17 mouse cellular contexts compared by ENCODE assay signal in genomic region chr6:90848068-90848467, GRCm38 (mm10).
A peak's percentile ranks its signal among the peaks of the same experiment; 100 is the strongest.
DNase-seq lines count a peak whose midpoint lies in the region; ATAC-seq and TF ChIP-seq lines count a peak whose summit lies in the region.
"Had no signal": no experiment of that assay in that cellular context is flagged by ENCODE, and none has a peak within 500 bp of the region (broad histone marks: within the 10 kb centered on the region; RNA-seq: fewer than 3 reads in every experiment).

No protein-coding gene starts in this region.

- no peak overlapping the region for H3K9ac ChIP-seq in forebrain, embryonic 14.5 days (ENCODE audit: low read length)
- H3K9ac ChIP-seq in midbrain, embryonic 13.5 days (replicated peaks), result no peak overlapping the region
- no peak overlapping the region for H3K9ac ChIP-seq in midbrain, postnatal 0 days (replicated peaks; ENCODE audit: low read length, poor library complexity, severe bottlenecking)
- H3K9ac ChIP-seq: embryonic facial prominence, embryonic 15.5 days; intestine, embryonic 15.5 days had no signal

- no peaks in the 10 kb centered on the region for H3K9me3 ChIP-seq in forebrain, embryonic 14.5 days (replicated peaks; ENCODE audit: control insufficient read depth, low read length)
- no peaks in the 10 kb centered on the region for H3K9me3 ChIP-seq in forebrain, embryonic 10.5 days
- H3K9me3 ChIP-seq in midbrain, embryonic 13.5 days, result no peaks in the 10 kb centered on the region
- no peaks in the 10 kb centered on the region for H3K9me3 ChIP-seq in midbrain, embryonic 10.5 days (replicated peaks)
- no peaks in the 10 kb centered on the region for H3K9me3 ChIP-seq in midbrain, postnatal 0 days (ENCODE audit: low read length)
- H3K9me3 ChIP-seq: embryonic facial prominence, embryonic 15.5 days; heart, embryonic 10.5 days; intestine, embryonic 15.5 days had no signal

- TF ChIP-seq POLR2A in kidney, adult 2 months (IDR thresholded peaks at IDR 0.05; ENCODE audit: low read depth, low read length), result no peak

- H3K27me3 ChIP-seq in forebrain, embryonic 14.5 days (replicated peaks; ENCODE audit: control insufficient read depth, insufficient read depth, low read length), result no peaks in the 10 kb centered on the region
- no peaks in the 10 kb centered on the region for H3K27me3 ChIP-seq in forebrain, embryonic 10.5 days (ENCODE audit: poor library complexity, severe bottlenecking)
- no peaks in the 10 kb centered on the region for H3K27me3 ChIP-seq in kidney, adult 2 months (replicated peaks; ENCODE audit: control insufficient read depth, insufficient read depth, low read length)
- no peaks in the 10 kb centered on the region for H3K27me3 ChIP-seq in midbrain, embryonic 13.5 days
- no peaks in the 10 kb centered on the region for H3K27me3 ChIP-seq in midbrain, embryonic 10.5 days (ENCODE audit: low read depth, poor library complexity, severe bottlenecking)
- H3K27me3 ChIP-seq in midbrain, postnatal 0 days (ENCODE audit: insufficient read depth, low read length), result no peaks in the 10 kb centered on the region
- H3K27me3 ChIP-seq: embryonic facial prominence, embryonic 15.5 days; intestine, embryonic 15.5 days had no signal

- TF ChIP-seq CTCF in kidney, adult 2 months (conservative IDR thresholded peaks at IDR 0.05; ENCODE audit: insufficient read depth, insufficient read length, low read depth, low read length), result no peak
- TF ChIP-seq CTCF in midbrain, postnatal 0 days (IDR thresholded peaks at IDR 0.05), result no peak

- no peak overlapping the region for H3K4me3 ChIP-seq in forebrain, embryonic 14.5 days (ENCODE audit: low read depth, low read length)
- H3K4me3 ChIP-seq in forebrain, embryonic 10.5 days, result no peak overlapping the region
- no peak overlapping the region for H3K4me3 ChIP-seq in kidney, adult 2 months (ENCODE audit: insufficient read depth, low read depth, low read length)
- no peak overlapping the region for H3K4me3 ChIP-seq in midbrain, embryonic 13.5 days (replicated peaks)
- H3K4me3 ChIP-seq in midbrain, embryonic 10.5 days, result no peak overlapping the region
- H3K4me3 ChIP-seq in midbrain, postnatal 0 days (ENCODE audit: low read depth, low read length), result no peak overlapping the region
- H3K4me3 ChIP-seq: embryonic facial prominence, embryonic 15.5 days; heart, embryonic 10.5 days; intestine, embryonic 15.5 days had no signal

- H3K27ac ChIP-seq in forebrain, embryonic 14.5 days (ENCODE audit: low read depth, low read length), result no peak overlapping the region
- H3K27ac ChIP-seq in forebrain, embryonic 10.5 days, result no peak overlapping the region
- no peak overlapping the region for H3K27ac ChIP-seq in kidney, adult 2 months (ENCODE audit: insufficient read depth, low read depth, low read length)
- no peak overlapping the region for H3K27ac ChIP-seq in midbrain, embryonic 13.5 days
- H3K27ac ChIP-seq in midbrain, embryonic 10.5 days (replicated peaks), result no peak overlapping the region
- no peak overlapping the region for H3K27ac ChIP-seq in midbrain, postnatal 0 days (ENCODE audit: low read depth, low read length)
- H3K27ac ChIP-seq: embryonic facial prominence, embryonic 15.5 days; heart, embryonic 10.5 days; intestine, embryonic 15.5 days; macrophage had no signal

- 80% methylated on average over 1 of the region's 1 CpGs for WGBS in forebrain, embryonic 14.5 days
- WGBS in forebrain, embryonic 10.5 days, result 82% methylated on average over 1 of the region's 1 CpGs
- WGBS in kidney, adult 2 months, result 21% methylated on average over 1 of the region's 1 CpGs
- 69% methylated on average over 1 of the region's 1 CpGs for WGBS in midbrain, embryonic 13.5 days
- 87% methylated on average over 1 of the region's 1 CpGs for WGBS in midbrain, embryonic 10.5 days
- 50% methylated on average over 1 of the region's 1 CpGs for WGBS in midbrain, postnatal 0 days

- no peaks in the 10 kb centered on the region for H3K4me1 ChIP-seq in forebrain, embryonic 14.5 days (ENCODE audit: control insufficient read depth, insufficient read depth, low read length)
- H3K4me1 ChIP-seq in forebrain, embryonic 10.5 days, result no peaks in the 10 kb centered on the region
- H3K4me1 ChIP-seq in kidney, adult 2 months (ENCODE audit: control insufficient read depth, insufficient read depth, low read length), result no peaks in the 10 kb centered on the region
- peaks cover 10% of the 10 kb centered on the region; the same call in 1 of the 2 replicates for H3K4me1 ChIP-seq in midbrain, embryonic 13.5 days (replicated peaks)
- 0 out of 2 replicates have a peak, but pooled peaks cover 4% of the 10 kb centered on the region for H3K4me1 ChIP-seq in midbrain, embryonic 10.5 days
- peaks cover 5% of the 10 kb centered on the region; the same call in 1 of the 2 replicates for H3K4me1 ChIP-seq in midbrain, postnatal 0 days (ENCODE audit: insufficient read depth, low read length)
- H3K4me1 ChIP-seq: embryonic facial prominence, embryonic 15.5 days; intestine, embryonic 15.5 days had no signal

- ATAC-seq in forebrain, embryonic 14.5 days, result no peak
- ATAC-seq in midbrain, embryonic 13.5 days, result peak; percentile 66; the same call in 1 of the 2 replicates
- peak; percentile 56 for ATAC-seq in midbrain, postnatal 0 days (ENCODE audit: low FRiP score)
- ATAC-seq: activated CD4-positive, CD25-positive, alpha-beta regulatory T cell, adult 4 months; intestine, embryonic 15.5 days had no signal

- peak; percentile 42 for DNase-seq in forebrain, embryonic 14.5 days (ENCODE audit: low spot score)
- DNase-seq in forebrain, embryonic 10.5 days (ENCODE audit: extremely low spot score, low spot score), result no peak
- DNase-seq in kidney, adult 2 months, result peak; percentile 4
- DNase-seq in kidney, adult 18-20 months, result no peak
- DNase-seq in midbrain, embryonic 10.5 days (ENCODE audit: low spot score), result no peak
- DNase-seq in midbrain, postnatal 0 days (ENCODE audit: low spot score), result peak; percentile 48
- no peak for DNase-seq in heart, adult 9 months (ENCODE audit: low spot score in 2 of 2)
- DNase-seq: cerebellum, adult 8-10 months; gastrocnemius, postnatal 25 days; heart, postnatal 14 days; lung, adult 2 months had no signal

- H3K4me2 ChIP-seq in forebrain, embryonic 14.5 days (ENCODE audit: low read length), result no peak overlapping the region
- H3K4me2 ChIP-seq in midbrain, embryonic 13.5 days (replicated peaks), result no peak overlapping the region
- H3K4me2 ChIP-seq in midbrain, postnatal 0 days (ENCODE audit: low read depth, low read length, poor library complexity, severe bottlenecking), result no peak overlapping the region
- H3K4me2 ChIP-seq: embryonic facial prominence, embryonic 15.5 days; intestine, embryonic 15.5 days had no signal

- H3K36me3 ChIP-seq in forebrain, embryonic 14.5 days (ENCODE audit: control insufficient read depth, insufficient read depth, low read length), result no peaks in the 10 kb centered on the region
- no peaks in the 10 kb centered on the region for H3K36me3 ChIP-seq in forebrain, embryonic 10.5 days (replicated peaks)
- H3K36me3 ChIP-seq in kidney, adult 2 months (ENCODE audit: control insufficient read depth, insufficient read depth, low read length), result no peaks in the 10 kb centered on the region
- H3K36me3 ChIP-seq in midbrain, embryonic 13.5 days, result no peaks in the 10 kb centered on the region
- no peaks in the 10 kb centered on the region for H3K36me3 ChIP-seq in midbrain, embryonic 10.5 days
- H3K36me3 ChIP-seq in midbrain, postnatal 0 days (ENCODE audit: insufficient read depth, low read length), result no peaks in the 10 kb centered on the region
- H3K36me3 ChIP-seq: embryonic facial prominence, embryonic 15.5 days; heart, embryonic 10.5 days; intestine, embryonic 15.5 days had no signal

Comparison
In these comparisons a context has a peak if more than half of its experiments do, and no peak if none do; other contexts are left out.
1. DNase-seq: peak in forebrain, embryonic 14.5 days (single experiment), kidney, adult 2 months (single experiment) and midbrain, postnatal 0 days (single experiment); none in forebrain, embryonic 10.5 days (single experiment), kidney, adult 18-20 months (single experiment), midbrain, embryonic 10.5 days (single experiment) and heart, adult 9 months (0 of 2).